Comparison of ENCODE assay signal across 8 mouse cellular contexts in genomic region chr1:171503250-171503591, GRCm38 (mm10). TPM values are rescaled to one million over a fixed set of nuclear protein-coding genes. Genes with fewer than 3 reads are reported as not detected.
A peak's percentile ranks its signal among the peaks of the same experiment; 100 is the strongest.
DNase-seq lines count a peak whose midpoint lies in the region; ATAC-seq lines count a peak whose summit lies in the region.

TSS of gene Alyref2 (plus strand) at chr1:171503478.

- H3K27ac ChIP-seq in hindbrain, embryonic 15.5 days (replicated peaks) = peak within 1 kb of the TSS; percentile 98

- peaks cover 21% of the 10 kb centered on the region for H3K4me1 ChIP-seq in hindbrain, embryonic 15.5 days (replicated peaks)

- ATAC-seq in hindbrain, embryonic 15.5 days (ENCODE audit: low FRiP score, low read depth) = peak; percentile 91

- WGBS in hindbrain, embryonic 15.5 days = under 1% methylated on average over 19 of the region's 19 CpGs

- DNase-seq in ZHBTc4 (ENCODE audit: low read depth, low spot score) = peak; percentile 97
- peak; percentile 89 to 91 for DNase-seq in cerebellum, postnatal 25 days
- DNase-seq in frontal cortex, postnatal 25 days (ENCODE audit: low spot score in 2 of 2) = peak; percentile 82 to 92
- peak; percentile 94 for DNase-seq in left cerebral cortex, adult 11 months (ENCODE audit: low spot score)
- peak; percentile 96 for DNase-seq in lung, postnatal 4 days
- DNase-seq in right cerebral cortex, postnatal 14 days = peak; percentile 92
- DNase-seq in yolk sac, embryonic 10.5 days (ENCODE audit: low spot score) = peak; percentile 95

- no peaks in the 10 kb centered on the region for H3K9me3 ChIP-seq in hindbrain, embryonic 15.5 days

- H3K9ac ChIP-seq in hindbrain, embryonic 15.5 days = peak within 1 kb of the TSS; percentile 70

- peak within 1 kb of the TSS; percentile 84 for H3K4me2 ChIP-seq in hindbrain, embryonic 15.5 days

- H3K4me3 ChIP-seq in hindbrain, embryonic 15.5 days = peak within 1 kb of the TSS; percentile 72

- no peaks in the 10 kb centered on the region for H3K27me3 ChIP-seq in hindbrain, embryonic 15.5 days

- no peaks in the 10 kb centered on the region for H3K36me3 ChIP-seq in hindbrain, embryonic 15.5 days

RNA-seq across cellular contexts. Expression of gene Alyref2, which starts in this region (rescaled TPM):
- polyA plus RNA-seq in hindbrain, embryonic 15.5 days (2015; fragmentation: Nextera tagmentation; extraction: Ambion mirVana) = 27.6 and 30.9 TPM in 2 replicates

Comparison
In these comparisons a context has a peak if more than half of its experiments do, and no peak if none do; other contexts are left out.
1. Peak in every context shown above with its lines: DNase-seq, ATAC-seq, H3K4me3 ChIP-seq and H3K27ac ChIP-seq.